Mouse (Mus musculus): ENCODE data around the gene Mucl3. TPM values are rescaled to one million over a fixed set of nuclear protein-coding genes. Genes with fewer than 3 reads are reported as not detected.

Gene Mucl3
- total RNA-seq, 2 experiments from 2014 or later, result not detected

GRCm38 (mm10) chr17:35635699-35636111, 7.8 kb downstream of the Mucl3 start:
- peak; percentile 55 to 80 for DNase-seq

- DNase-seq, result no peak
Observed at GRCm38 (mm10) chr17:35635202-35635601, 8.3 kb downstream of the Mucl3 start.

GRCm38 (mm10) chr17:35633992-35634391, 9.5 kb downstream of the Mucl3 start:
- DNase-seq, result no peak

- no peak for DNase-seq
Observed at GRCm38 (mm10) chr17:35626537-35626936, 17.0 kb downstream of the Mucl3 start, which contains the start of gene Gm9573. Gene Gm9573 (minus strand): TSS chr17:35626637.

- DNase-seq, result no peak
Observed at GRCm38 (mm10) chr17:35617127-35617526, 26.4 kb downstream of the Mucl3 start.

GRCm38 (mm10) chr17:35601736-35602354, 41.6 kb downstream of the Mucl3 start:
- DNase-seq, result no peak

GRCm38 (mm10) chr17:35601249-35601648, 42.2 kb downstream of the Mucl3 start, which contains the start of gene Sfta2:
Gene Sfta2 (plus strand): TSS chr17:35601549.
- no peak for DNase-seq

GRCm38 (mm10) chr17:35597399-35597798, 46.1 kb downstream of the Mucl3 start:
- no peak for DNase-seq

- no peak for DNase-seq
Observed at GRCm38 (mm10) chr17:35594456-35594855, 49.0 kb downstream of the Mucl3 start.

- no peak for DNase-seq
Observed at GRCm38 (mm10) chr17:35593786-35594185, 49.7 kb downstream of the Mucl3 start.

- DNase-seq, result no peak
Observed at GRCm38 (mm10) chr17:35592131-35592530, 51.4 kb downstream of the Mucl3 start.

- DNase-seq, result no peak
Observed at GRCm38 (mm10) chr17:35591731-35592130, 51.8 kb downstream of the Mucl3 start.

- no peak for DNase-seq
Observed at GRCm38 (mm10) chr17:35591219-35591578, 52.3 kb downstream of the Mucl3 start.

- peak; percentile 54 to 85 for DNase-seq
Observed at GRCm38 (mm10) chr17:35590410-35591218, 52.9 kb downstream of the Mucl3 start.

GRCm38 (mm10) chr17:35588387-35588786, 55.1 kb downstream of the Mucl3 start:
- no peak for DNase-seq

- no peak for DNase-seq
Observed at GRCm38 (mm10) chr17:35587291-35587690, 56.2 kb downstream of the Mucl3 start.

Other genes starting within 250 kb of the Mucl3 start
- gene H2-Q6, start 218.8 kb downstream of the Mucl3 start, total RNA-seq (2021), result 10 to 100 TPM in 1 of 2 experiments, 1 to 10 TPM in 1; 6.8 to 30.2 TPM
- gene H2-Q7, start 204.5 kb downstream of the Mucl3 start, total RNA-seq (2021), result 10 to 100 TPM in 1 of 2 experiments, 1 to 10 TPM in 1; 7.4 to 21.5 TPM
- gene H2-Q10, start 173.6 kb downstream of the Mucl3 start, total RNA-seq (2021), result 1 to 10 TPM in 1 of 2 experiments, under 1 TPM in 1; 0.62 to 2.2 TPM
- not detected for gene Pou5f1, start 137.7 kb downstream of the Mucl3 start, total RNA-seq (2021)
- 1 to 10 TPM; 1.5 to 2.1 TPM for gene Tcf19, start 126.9 kb downstream of the Mucl3 start, total RNA-seq (2021)
- gene Cchcr1, start 126.6 kb downstream of the Mucl3 start, total RNA-seq (2021), result 1 to 10 TPM; 1.9 to 4.0 TPM
- gene Psors1c2, start 110.5 kb downstream of the Mucl3 start, total RNA-seq (2021), result not detected
- under 1 TPM; 0.27 to 0.28 TPM for gene Cdsn, start 91.6 kb downstream of the Mucl3 start, total RNA-seq (2021)
- gene 2300002M23Rik, start 76.2 kb downstream of the Mucl3 start, total RNA-seq (2021), result not detected
- gene Sfta2, start 42.1 kb downstream of the Mucl3 start, total RNA-seq (2021), result not detected
- not detected for gene Gm9573, start 17.1 kb downstream of the Mucl3 start, total RNA-seq (2021)
- 10 to 100 TPM; 27.6 to 28.9 TPM for gene Vars2, start 23.9 kb upstream of the Mucl3 start, total RNA-seq (2021)
- gene Gtf2h4, start 30.0 kb upstream of the Mucl3 start, total RNA-seq (2021), result 10 to 100 TPM; 21.3 to 23.5 TPM
- 10 to 100 TPM; 21.7 to 24.0 TPM for gene Ddr1, start 60.9 kb upstream of the Mucl3 start, total RNA-seq (2021)
- 10 to 100 TPM; 20.2 to 25.6 TPM for gene Ier3, start 178.0 kb upstream of the Mucl3 start, total RNA-seq (2021)
- gene Flot1, start 179.5 kb upstream of the Mucl3 start, total RNA-seq (2021), result 100 to 1,000 TPM; 146 to 154 TPM
- gene Tubb5, start 194.6 kb upstream of the Mucl3 start, total RNA-seq (2021), result 10 to 100 TPM; 89.4 to 92.2 TPM
- gene Mdc1, start 197.8 kb upstream of the Mucl3 start, total RNA-seq (2021), result 10 to 100 TPM; 13.3 to 17.8 TPM
- 1 to 10 TPM; 1.8 to 2.5 TPM for gene Nrm, start 217.6 kb upstream of the Mucl3 start, total RNA-seq (2021)
- 10 to 100 TPM; 15.5 to 15.7 TPM for gene Ppp1r18, start 221.9 kb upstream of the Mucl3 start, total RNA-seq (2021)
- gene Dhx16, start 236.1 kb upstream of the Mucl3 start, total RNA-seq (2021), result 10 to 100 TPM; 18.3 to 20.4 TPM